Mouse (Mus musculus) left cerebral cortex, adult 2 months (tissue): ENCODE results near the gene Pcsk5. TPM values are rescaled to one million over a fixed set of nuclear protein-coding genes. Genes with fewer than 3 reads are reported as not detected.

Source experiments
- DNase-seq, 2 experiments: peaks; one replicate each; pipeline ENCODE4 v3.0.0; 2021 to 2022; ENCODE audit warnings: low spot score in 2 of 2, mixed read lengths in 1 of 2; ENCODE audit errors: extremely low spot score in 1 of 2
- H3K27ac ChIP-seq: fragments of 200-600 bp; 2 replicates; pipeline ENCODE4 v1.8.1; 2022
- H3K4me3 ChIP-seq: fragments of 200-600 bp; 2 replicates; pipeline ENCODE4 v1.8.1; 2022
- CTCF ChIP-seq: fragments of 200-600 bp; IDR thresholded peaks from 2 replicates; pipeline ENCODE4 v1.8.1; 2022; ENCODE audit warnings: antibody characterized with exemption, mild to moderate bottlenecking, moderate library complexity
- intact Hi-C: fragments of 180-260 bp; cut with DNase I; formaldehyde crosslinking; loops from one replicate; pipeline ENCODE4 v1.15.1; 2025
- total RNA-seq, 2 experiments: library from RNA; stranded (reverse); gene quantifications; 2 replicates each; pipeline ENCODE4 v1.2.3; 2021

Pcsk5 gene
- total RNA-seq, 2 experiments from 2014 or later = 11.2 to 12.3 TPM

DNA sequence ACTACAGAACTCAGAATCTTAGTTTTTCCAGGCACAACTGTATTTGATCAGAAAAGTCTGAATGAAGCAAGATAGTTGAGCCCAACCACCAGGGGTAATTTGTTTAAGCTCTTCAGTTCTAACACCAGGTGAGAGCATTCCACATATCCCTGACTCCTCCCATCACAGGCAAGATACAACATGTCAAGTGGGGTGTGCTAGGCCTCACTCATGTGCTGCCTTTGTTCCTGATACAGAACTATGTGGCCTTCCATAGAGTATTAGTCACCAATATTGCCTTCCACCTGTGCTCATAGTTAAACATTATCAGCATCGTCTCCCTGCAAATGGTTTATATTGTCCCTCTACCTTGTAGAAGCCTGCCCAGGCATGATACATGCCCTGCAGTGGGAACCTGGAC, 36.6 kb downstream of the Pcsk5 start:
- Histone ChIP-seq H3K27ac (no peak overlapping the region), H3K4me3 (no peak overlapping the region)
- DNase-seq = no peak
- intact Hi-C loops = no loop called here
- TF ChIP-seq CTCF = no peak

DNA sequence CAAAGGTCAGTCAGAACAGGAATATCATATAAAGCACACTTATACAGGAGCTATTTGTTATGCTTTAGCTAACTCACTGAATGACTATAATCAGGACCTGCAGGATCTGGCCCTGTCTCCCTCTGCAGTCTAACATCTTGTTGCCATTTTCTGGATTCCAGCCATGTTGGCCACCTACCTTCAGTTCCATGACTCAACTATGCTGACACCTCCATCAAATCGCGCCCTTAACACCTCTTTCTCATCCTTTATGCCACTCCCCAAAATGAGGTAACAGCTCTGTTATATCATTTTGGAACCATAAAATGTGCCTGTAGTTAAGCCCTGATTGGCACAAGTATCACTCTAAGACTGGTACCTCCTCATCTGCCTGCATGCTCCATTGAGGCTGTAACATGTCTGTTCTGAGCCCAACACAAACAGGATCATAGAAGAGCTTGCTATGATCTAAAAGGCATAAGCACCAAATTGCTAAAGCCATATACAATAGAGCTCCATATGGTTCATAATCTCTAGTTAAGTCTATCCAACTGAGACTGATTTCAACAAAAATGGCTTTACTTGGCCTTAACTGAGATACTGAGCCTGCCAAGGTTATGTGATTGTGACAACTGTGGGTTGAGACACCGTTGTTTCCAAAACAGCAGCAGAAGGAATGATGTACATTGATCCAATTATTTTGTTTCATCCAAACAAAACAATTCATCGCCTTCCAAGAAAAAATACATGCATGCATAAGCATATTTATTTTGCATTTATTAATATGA, 37.8 kb downstream of the Pcsk5 start:
- intact Hi-C loops = no loop called here

DNA sequence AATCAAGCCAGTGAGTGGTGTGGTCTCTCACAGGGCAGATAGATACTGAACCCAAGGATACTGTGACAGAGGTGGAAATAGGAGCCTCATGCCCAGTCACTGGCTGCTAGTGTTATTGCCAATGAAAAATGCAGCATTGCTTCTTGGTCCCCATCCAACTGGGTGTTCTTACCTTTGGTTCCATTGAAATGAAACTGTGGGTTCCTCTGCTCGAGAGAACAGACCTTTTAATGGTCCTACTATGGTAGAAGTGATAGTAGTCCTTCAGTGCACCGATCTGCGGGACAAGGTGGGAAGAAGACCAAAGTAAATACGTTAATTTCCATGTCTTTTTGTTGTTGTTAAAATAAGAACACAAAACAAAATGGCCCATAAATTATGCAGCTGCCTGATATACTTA, 44.0 kb downstream of the Pcsk5 start:
- intact Hi-C loops = no loop called here
- H3K27ac ChIP-seq = no peak overlapping the region
- DNase-seq = no peak
- no peak overlapping the region for H3K4me3 ChIP-seq
- TF ChIP-seq CTCF = no peak

More for the DNA sequence above, 37.8 kb downstream of the Pcsk5 start:
- no peak for DNase-seq
- Histone ChIP-seq H3K27ac (no peak overlapping the region), H3K4me3 (no peak overlapping the region)
- TF ChIP-seq CTCF = no peak

DNA sequence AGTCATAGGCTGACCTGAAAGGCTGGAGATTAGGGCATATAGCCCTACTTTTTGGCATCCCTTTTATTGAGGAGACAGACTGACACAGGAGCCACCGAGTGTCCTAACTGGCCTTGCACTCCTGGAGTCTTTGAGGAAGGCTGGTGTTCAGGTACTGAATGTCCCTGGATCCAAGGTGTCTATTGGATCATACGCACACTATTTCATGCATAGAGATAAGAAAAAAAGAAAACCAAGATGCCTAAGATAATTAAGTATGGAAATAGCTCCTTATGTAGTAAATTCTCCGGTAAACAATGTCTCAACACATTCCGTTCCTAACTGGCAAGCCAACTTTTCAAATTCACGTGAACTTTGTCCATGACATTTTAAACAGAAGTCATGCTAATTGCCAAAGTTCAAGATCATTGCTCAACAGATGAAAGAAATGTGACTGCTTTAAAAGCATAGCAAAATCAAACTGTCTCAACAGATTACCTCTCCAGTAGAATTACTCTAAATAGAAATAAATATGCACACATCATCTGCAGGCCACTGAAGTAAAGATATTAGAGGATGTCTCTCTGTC, 45.9 kb downstream of the Pcsk5 start:
- Histone ChIP-seq H3K4me3 (no peak overlapping the region), H3K27ac (no peak overlapping the region)
- TF ChIP-seq CTCF = no peak
- intact Hi-C loops = no loop called here
- no peak for DNase-seq

DNA sequence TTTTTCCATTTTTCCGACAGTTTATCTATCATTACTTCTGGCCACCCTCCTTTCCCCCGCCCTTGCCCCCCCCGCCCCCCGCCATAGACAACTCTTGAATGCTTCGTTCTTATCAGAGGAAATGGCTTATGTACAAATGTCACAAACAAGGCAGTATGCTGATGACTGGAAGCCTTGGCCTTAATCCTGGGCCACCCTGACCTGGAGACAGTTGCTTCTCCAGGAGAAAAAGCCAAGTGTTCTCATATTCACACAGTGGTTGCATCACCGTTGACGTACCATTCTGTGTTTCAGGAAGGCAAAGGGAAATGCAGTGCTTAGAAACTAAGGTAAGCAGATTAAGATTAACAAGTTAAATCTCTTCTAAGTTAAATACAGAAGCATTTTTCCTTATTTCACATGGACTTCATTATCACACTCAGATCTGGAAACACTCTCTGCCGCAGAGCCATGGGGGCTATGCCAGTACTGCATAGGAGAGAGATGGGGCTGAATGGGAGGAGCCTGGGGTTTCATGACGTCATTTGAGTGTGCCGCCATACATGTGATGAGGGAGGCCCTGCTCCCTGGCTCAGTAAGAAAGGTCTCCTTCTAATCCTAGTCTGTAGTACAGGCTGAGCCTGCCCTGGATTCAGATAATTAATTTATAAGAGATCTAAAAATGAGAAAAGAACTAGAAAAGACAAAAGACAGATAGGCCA, 48.7 kb downstream of the Pcsk5 start:
- Histone ChIP-seq H3K4me3 (no peak overlapping the region), H3K27ac (no peak overlapping the region)
- TF ChIP-seq CTCF = no peak
- intact Hi-C loops = no loop called here
- no peak for DNase-seq

DNA sequence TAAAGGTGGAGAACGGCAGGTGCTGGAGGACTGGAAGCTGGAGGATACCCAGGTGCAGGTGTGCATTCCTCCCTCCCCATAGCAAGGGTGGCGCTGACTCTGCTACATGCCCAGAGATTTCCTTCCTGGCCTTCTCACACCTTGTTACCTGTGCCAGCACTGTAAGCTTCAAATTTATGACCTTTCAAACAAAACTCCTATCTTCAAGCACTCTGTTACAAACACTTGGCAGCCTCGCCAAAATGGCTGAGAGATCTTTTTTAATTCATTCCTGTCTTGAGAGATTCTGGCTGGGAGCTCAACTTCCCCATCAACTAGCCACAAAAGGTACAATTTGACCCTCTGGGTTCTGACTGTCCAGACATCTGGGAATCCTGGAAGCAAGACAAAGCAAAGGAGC, 50.7 kb downstream of the Pcsk5 start:
- DNase-seq = no peak
- Histone ChIP-seq H3K27ac (no peak overlapping the region), H3K4me3 (no peak overlapping the region)
- intact Hi-C loops = no loop called here
- TF ChIP-seq CTCF = no peak

DNA sequence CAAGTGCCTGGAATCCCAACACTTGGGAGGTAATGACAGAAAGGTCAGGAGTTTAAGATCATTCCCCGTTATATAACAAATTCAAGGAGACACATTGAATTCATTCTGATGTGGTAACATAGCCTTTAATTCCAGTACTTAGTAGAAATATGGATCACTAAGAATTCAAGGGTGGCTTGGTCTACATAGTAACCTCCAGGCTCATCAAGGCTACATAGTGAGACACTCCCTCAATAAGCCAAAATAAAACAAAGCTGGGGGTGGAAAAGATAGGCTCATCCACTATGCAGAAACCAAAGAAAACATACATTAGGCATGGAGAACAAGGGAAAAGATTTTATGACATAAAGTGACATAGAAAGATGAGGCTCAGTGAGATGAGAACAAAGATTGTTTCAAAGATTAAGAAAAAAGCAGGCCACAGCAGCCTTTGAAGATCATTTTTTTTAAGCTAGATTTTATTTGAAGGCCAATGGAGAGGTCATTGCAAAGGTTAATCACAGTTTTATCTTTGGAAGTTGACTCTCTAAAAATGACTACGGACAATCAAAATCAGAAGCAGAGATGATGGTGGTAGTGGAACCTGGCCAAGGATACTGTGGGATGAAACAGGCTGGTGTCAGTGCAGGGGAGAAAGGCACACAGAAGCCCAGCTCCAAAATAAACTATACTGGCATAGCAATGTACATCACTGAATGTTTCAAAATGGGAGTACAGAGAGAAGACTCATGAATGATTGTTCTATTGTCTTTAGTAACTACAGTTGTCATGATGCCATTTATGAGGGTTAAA, 52.8 kb downstream of the Pcsk5 start:
- Histone ChIP-seq H3K4me3 (no peak overlapping the region), H3K27ac (no peak overlapping the region)
- DNase-seq = no peak
- no peak for TF ChIP-seq CTCF
- intact Hi-C loops = no loop called here

DNA sequence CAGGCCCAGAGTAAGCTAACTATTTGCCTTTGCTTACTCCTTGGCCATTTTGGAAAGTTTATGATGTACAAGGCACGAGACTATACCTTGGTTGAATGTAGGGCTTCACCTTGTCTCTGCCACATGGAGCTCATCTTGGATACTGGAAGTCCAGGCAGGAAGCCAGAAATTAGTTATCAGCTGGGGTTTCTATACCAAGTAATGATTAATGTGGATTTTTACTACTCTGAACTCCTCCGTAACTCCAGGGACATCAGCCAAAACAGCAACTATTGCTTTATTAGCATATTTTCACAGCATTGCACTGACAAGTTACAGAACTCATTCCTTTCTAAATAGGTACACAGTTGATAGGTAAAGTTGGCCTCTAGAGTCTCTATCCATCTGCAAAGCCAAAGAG, 54.2 kb downstream of the Pcsk5 start:
- Histone ChIP-seq H3K4me3 (no peak overlapping the region), H3K27ac (no peak overlapping the region)
- no peak for TF ChIP-seq CTCF
- no peak for DNase-seq
- intact Hi-C loops = no loop called here

DNA sequence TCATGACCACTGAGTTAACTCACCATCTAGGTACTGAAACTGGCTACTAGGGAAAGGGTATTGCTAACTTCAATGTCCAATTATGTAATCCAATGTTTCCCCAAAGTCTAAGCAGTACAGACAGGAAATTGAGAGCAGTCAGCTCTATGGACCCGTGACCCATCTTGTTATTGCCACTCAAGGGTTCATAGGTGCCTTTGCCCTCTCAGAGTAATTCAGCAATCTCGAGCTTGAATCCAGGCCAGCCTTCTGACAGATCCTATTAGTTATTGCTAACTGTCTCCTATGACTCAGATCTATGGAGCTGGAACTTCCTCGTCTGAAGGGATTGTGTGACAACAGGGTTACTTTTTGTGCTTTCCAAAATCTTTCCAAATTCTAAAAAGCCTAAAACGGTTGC, 56.1 kb downstream of the Pcsk5 start:
- H3K27ac ChIP-seq = no peak overlapping the region
- H3K4me3 ChIP-seq = no peak overlapping the region
- DNase-seq = no peak
- intact Hi-C loops = no loop called here
- no peak for TF ChIP-seq CTCF

DNA sequence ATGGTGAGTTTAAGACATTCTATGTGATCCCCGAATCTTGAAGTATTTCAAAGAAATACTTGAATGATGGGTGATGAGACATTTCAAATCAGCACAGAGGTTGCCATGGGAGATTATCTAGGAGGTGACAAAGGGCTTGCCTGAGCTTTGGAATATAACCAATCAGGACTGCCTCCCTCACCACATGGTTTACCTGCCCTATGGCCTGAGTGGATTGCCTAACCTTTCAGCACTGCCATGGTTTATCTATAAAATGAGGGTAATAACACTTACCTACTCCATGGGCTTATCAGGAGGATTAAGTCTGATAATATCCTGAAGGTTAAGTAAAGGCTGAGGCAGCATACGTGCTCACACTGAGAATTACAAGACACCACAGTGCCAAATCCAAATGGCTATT, 61.5 kb downstream of the Pcsk5 start:
- no peak overlapping the region for H3K27ac ChIP-seq
- H3K4me3 ChIP-seq = no peak overlapping the region
- DNase-seq = no peak
- TF ChIP-seq CTCF = no peak
- intact Hi-C loops = no loop called here

DNA sequence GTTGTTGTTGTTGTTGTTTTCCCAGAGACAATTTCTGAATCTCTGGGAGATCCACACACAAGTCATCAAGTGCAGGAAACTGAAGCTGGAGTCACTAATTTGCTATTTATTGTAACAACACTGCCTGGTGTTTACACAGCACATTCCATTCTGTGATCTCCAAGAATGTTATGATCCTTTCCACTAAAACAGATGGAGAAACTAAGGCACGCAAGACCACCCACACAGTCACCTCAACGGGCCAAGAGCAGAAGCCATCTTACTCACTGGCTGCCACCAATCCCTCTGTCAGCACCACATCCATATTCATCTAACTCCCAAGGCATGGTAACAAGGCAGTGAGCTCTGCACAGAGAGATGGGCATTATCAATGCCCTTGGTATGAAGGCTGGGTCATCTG, 62.3 kb downstream of the Pcsk5 start:
- intact Hi-C loops = no loop called here
- no peak for TF ChIP-seq CTCF
- Histone ChIP-seq H3K4me3 (no peak overlapping the region), H3K27ac (no peak overlapping the region)
- DNase-seq = no peak

DNA sequence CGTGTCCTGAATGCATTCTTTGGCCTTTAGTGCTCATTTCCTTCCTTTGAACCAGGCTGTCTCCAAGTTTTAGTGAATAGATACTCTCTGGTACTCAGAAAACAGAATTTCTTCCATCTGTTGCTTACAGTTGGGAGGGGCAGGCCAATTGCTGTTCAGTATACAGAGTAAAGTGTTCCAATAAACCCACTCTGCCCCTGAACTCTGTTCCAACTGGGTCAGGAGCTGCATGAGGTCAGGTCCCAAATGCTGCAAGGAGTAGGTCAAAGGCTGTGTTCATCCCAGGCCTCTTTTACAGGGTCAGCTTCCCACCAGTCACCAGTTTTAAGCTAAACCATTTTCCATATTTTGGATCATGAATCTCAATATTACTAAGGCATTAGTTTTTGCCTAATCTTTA, 63.4 kb downstream of the Pcsk5 start:
- H3K27ac ChIP-seq = no peak overlapping the region
- no peak for DNase-seq
- TF ChIP-seq CTCF = no peak
- no peak overlapping the region for H3K4me3 ChIP-seq
- intact Hi-C loops = no loop called here
